Mouse (Mus musculus): ENCODE results near the gene Fitm1. TPM values are rescaled to one million over a fixed set of nuclear protein-coding genes. Genes with fewer than 3 reads are reported as not detected.

Fitm1 gene
- total RNA-seq, 2 experiments from 2014 or later = 122 to 152 TPM

- no peak for DNase-seq
Measured at GRCm38 (mm10) chr14:55598521-55599390, 23.3 kb downstream of the Fitm1 start.

- DNase-seq = no peak
Measured at GRCm38 (mm10) chr14:55603271-55603632, 27.8 kb downstream of the Fitm1 start, which contains the start of gene Irf9. TSS of gene Irf9 (plus strand) at chr14:55603571.

GRCm38 (mm10) chr14:55603633-55604576 is 28.5 kb downstream of the Fitm1 start:
- DNase-seq = peak; percentile 93

GRCm38 (mm10) chr14:55604823-55605222 is 29.4 kb downstream of the Fitm1 start:
- DNase-seq = no peak

- no peak for DNase-seq
Measured at GRCm38 (mm10) chr14:55605743-55606459, 30.5 kb downstream of the Fitm1 start.

GRCm38 (mm10) chr14:55608339-55608738 is 32.9 kb downstream of the Fitm1 start:
- no peak for DNase-seq

- DNase-seq = no peak
Measured at GRCm38 (mm10) chr14:55613346-55613745, 37.9 kb downstream of the Fitm1 start.

- no peak for DNase-seq
Measured at GRCm38 (mm10) chr14:55614565-55615178, 39.3 kb downstream of the Fitm1 start.

- no peak for DNase-seq
Measured at GRCm38 (mm10) chr14:55615876-55616275, 40.5 kb downstream of the Fitm1 start.

- no peak for DNase-seq
Measured at GRCm38 (mm10) chr14:55616844-55617243, 41.4 kb downstream of the Fitm1 start.

GRCm38 (mm10) chr14:55617822-55618221 is 42.4 kb downstream of the Fitm1 start, which contains the start of gene Rec8:
TSS of gene Rec8 (plus strand) at chr14:55618037.
- peak; percentile 43 for DNase-seq

- DNase-seq = no peak
Measured at GRCm38 (mm10) chr14:55618486-55619195, 43.2 kb downstream of the Fitm1 start.

Other genes starting within 250 kb of the Fitm1 start
- 100 to 1,000 TPM; 102 to 115 TPM for gene Dhrs4, start 96.9 kb upstream of the Fitm1 start, total RNA-seq (2021)
- gene Carmil3, start 85.0 kb upstream of the Fitm1 start, total RNA-seq (2021) = 1 to 10 TPM; 2.9 to 5.9 TPM
- gene Cpne6, start 65.2 kb upstream of the Fitm1 start, total RNA-seq (2021) = under 1 TPM in 1 of 2 experiments, not detected in 1; 0.12 TPM
- not detected for gene Nrl, start 50.6 kb upstream of the Fitm1 start, total RNA-seq (2021)
- gene Pck2, start 35.4 kb upstream of the Fitm1 start, total RNA-seq (2021) = 10 to 100 TPM; 19.7 to 21.5 TPM
- gene Dcaf11, start 15.6 kb upstream of the Fitm1 start, total RNA-seq (2021) = 10 to 100 TPM; 60.8 to 63.0 TPM
- not detected for gene A730061H03Rik, start 15.2 kb upstream of the Fitm1 start, total RNA-seq (2021)
- gene Psme1, start 2.5 kb downstream of the Fitm1 start, total RNA-seq (2021) = 100 to 1,000 TPM; 232 to 244 TPM
- gene Emc9, start 9.7 kb downstream of the Fitm1 start, total RNA-seq (2021) = 10 to 100 TPM; 37.3 to 40.1 TPM
- gene Psme2, start 15.5 kb downstream of the Fitm1 start, total RNA-seq (2021) = 100 to 1,000 TPM; 127 to 153 TPM
- 10 to 100 TPM; 25.9 to 27.9 TPM for gene Rnf31, start 16.1 kb downstream of the Fitm1 start, total RNA-seq (2021)
- gene Irf9, start 28.0 kb downstream of the Fitm1 start, total RNA-seq (2021) = 1 to 10 TPM; 7.6 to 9.9 TPM
- under 1 TPM; 0.43 to 0.54 TPM for gene Rec8, start 42.4 kb downstream of the Fitm1 start, total RNA-seq (2021)
- gene Ipo4, start 60.3 kb downstream of the Fitm1 start, total RNA-seq (2021) = 10 to 100 TPM; 64.6 to 67.1 TPM
- gene Gm49378, start 62.3 kb downstream of the Fitm1 start, total RNA-seq (2021) = 1 to 10 TPM; 3.7 to 4.3 TPM
- gene Tm9sf1, start 68.2 kb downstream of the Fitm1 start, total RNA-seq (2021) = 10 to 100 TPM; 60.1 to 72.3 TPM
- 1 to 10 TPM; 1.1 to 1.2 TPM for gene Tssk4, start 74.6 kb downstream of the Fitm1 start, total RNA-seq (2021)
- 10 to 100 TPM; 63.2 to 66.7 TPM for gene Mdp1, start 84.9 kb downstream of the Fitm1 start, total RNA-seq (2021)
- gene Gmpr2, start 96.3 kb downstream of the Fitm1 start, total RNA-seq (2021) = 10 to 100 TPM; 16.6 to 21.0 TPM
- 100 to 1,000 TPM; 296 to 328 TPM for gene Nedd8, start 96.5 kb downstream of the Fitm1 start, total RNA-seq (2021)
- 10 to 100 TPM; 23.4 to 25.7 TPM for gene Tinf2, start 106.2 kb downstream of the Fitm1 start, total RNA-seq (2021)
- gene Tgm1, start 138.3 kb downstream of the Fitm1 start, total RNA-seq (2021) = under 1 TPM; 0.20 to 0.50 TPM
- gene Rabggta, start 146.6 kb downstream of the Fitm1 start, total RNA-seq (2021) = 10 to 100 TPM; 13.1 to 13.9 TPM
- gene Dhrs1, start 170.1 kb downstream of the Fitm1 start, total RNA-seq (2021) = 10 to 100 TPM; 46.0 to 51.4 TPM
- gene Nop9, start 170.1 kb downstream of the Fitm1 start, total RNA-seq (2021) = 10 to 100 TPM; 17.8 to 18.3 TPM
- gene Cideb, start 182.8 kb downstream of the Fitm1 start, total RNA-seq (2021) = 1 to 10 TPM; 1.2 to 2.2 TPM
- gene Ltb4r2, start 185.8 kb downstream of the Fitm1 start, total RNA-seq (2021) = under 1 TPM; 0.11 to 0.26 TPM
- gene Ltb4r1, start 190.3 kb downstream of the Fitm1 start, total RNA-seq (2021) = under 1 TPM; 0.50 TPM
- gene Adcy4, start 208.5 kb downstream of the Fitm1 start, total RNA-seq (2021) = 10 to 100 TPM; 18.9 to 22.3 TPM
- gene Ripk3, start 213.2 kb downstream of the Fitm1 start, total RNA-seq (2021) = 10 to 100 TPM; 10.6 to 14.0 TPM
- gene Nfatc4, start 247.5 kb downstream of the Fitm1 start, total RNA-seq (2021) = 10 to 100 TPM; 12.7 to 13.3 TPM

Measured in heart, postnatal 4 days (tissue).